In the genomic region with DNA sequence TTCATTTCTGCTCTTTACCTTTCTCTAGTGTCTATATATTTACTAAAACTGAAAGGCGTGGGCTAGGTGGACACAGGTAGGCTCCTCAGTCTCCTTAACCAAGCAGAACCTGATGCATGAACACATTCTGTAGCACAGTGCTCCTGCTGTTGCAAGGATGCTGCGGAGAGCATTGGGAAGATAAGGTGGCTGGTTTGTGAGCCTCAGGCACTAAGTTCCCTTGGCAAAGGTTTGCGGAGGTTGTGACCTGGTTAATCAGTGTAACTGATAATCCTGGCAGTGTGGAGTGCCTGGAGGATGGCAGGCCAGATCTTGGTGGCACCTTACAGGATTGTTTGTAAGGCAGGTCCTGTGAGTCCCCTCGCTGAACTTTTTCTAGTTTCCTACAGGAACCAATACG, we compare ENCODE assay signal across 13 mouse cellular contexts. TPM values are rescaled to one million over a fixed set of nuclear protein-coding genes. Genes with fewer than 3 reads are reported as not detected.
DNase-seq lines count a peak whose midpoint lies in the region; ATAC-seq and TF ChIP-seq lines count a peak whose summit lies in the region.
"Had no signal": no experiment of that assay in that cellular context is flagged by ENCODE, and none has a peak within 500 bp of the region (broad histone marks: within the 10 kb centered on the region; RNA-seq: fewer than 3 reads in every experiment).

No protein-coding gene starts in this region.

- peak overlapping the region; percentile 13; the same call in 1 of the 2 replicates for H3K4me2 ChIP-seq in hindbrain, embryonic 12.5 days (replicated peaks)
- peak overlapping the region; percentile 88 for H3K4me2 ChIP-seq in midbrain, embryonic 15.5 days

- no peak for TF ChIP-seq POLR2A in kidney, adult 2 months (IDR thresholded peaks at IDR 0.05; ENCODE audit: low read depth, low read length)

- peak; percentile 28 for DNase-seq in cerebellum, adult 9-11 months
- DNase-seq in cerebellum, postnatal 14 days: peak; percentile 15 to 26
- DNase-seq in lung, postnatal 10 days: no peak
- DNase-seq in layer of hippocampus, adult 18-20 months (ENCODE audit: low spot score in 2 of 2): no peak
- no peak for DNase-seq in kidney, adult 2 months
- DNase-seq: embryo, embryonic 11 days; heart, postnatal 14 days; kidney, postnatal 14 days; left cerebral cortex, postnatal 4 days; thymus, postnatal 14 days had no signal

- whole genome bisulfite sequencing in hindbrain, embryonic 12.5 days: 13% methylated on average over 5 of the region's 5 CpGs
- 4% methylated on average over 5 of the region's 5 CpGs for WGBS in midbrain, embryonic 15.5 days
- 11% methylated on average over 5 of the region's 5 CpGs for WGBS in kidney, adult 2 months

- no peak for ATAC-seq in hindbrain, embryonic 12.5 days (ENCODE audit: low FRiP score)
- ATAC-seq in midbrain, embryonic 15.5 days (replicated peaks): no peak

- H3K27ac ChIP-seq in hindbrain, embryonic 12.5 days: no peak overlapping the region
- peak overlapping the region; percentile 22; the same call in 1 of the 2 replicates for H3K27ac ChIP-seq in midbrain, embryonic 15.5 days
- H3K27ac ChIP-seq in kidney, adult 2 months (ENCODE audit: insufficient read depth, low read depth, low read length): no peak overlapping the region

- H3K9ac ChIP-seq in hindbrain, embryonic 12.5 days: no peak overlapping the region
- peak overlapping the region; percentile 32 for H3K9ac ChIP-seq in midbrain, embryonic 15.5 days

- peaks cover 8% of the 10 kb centered on the region; the same call in 1 of the 2 replicates for H3K4me1 ChIP-seq in hindbrain, embryonic 12.5 days
- peaks cover 8% of the 10 kb centered on the region; the same call in 1 of the 2 replicates for H3K4me1 ChIP-seq in midbrain, embryonic 15.5 days
- no peaks in the 10 kb centered on the region for H3K4me1 ChIP-seq in kidney, adult 2 months (ENCODE audit: control insufficient read depth, insufficient read depth, low read length)

- H3K9me3 ChIP-seq in hindbrain, embryonic 12.5 days (replicated peaks): no peaks in the 10 kb centered on the region
- H3K9me3 ChIP-seq in midbrain, embryonic 15.5 days: no peaks in the 10 kb centered on the region

- no peak for TF ChIP-seq CTCF in kidney, adult 2 months (conservative IDR thresholded peaks at IDR 0.05; ENCODE audit: insufficient read depth, insufficient read length, low read depth, low read length)

- H3K27me3 ChIP-seq in hindbrain, embryonic 12.5 days: peaks cover 38% of the 10 kb centered on the region
- H3K27me3 ChIP-seq in midbrain, embryonic 15.5 days (replicated peaks): peaks cover 10% of the 10 kb centered on the region
- no peaks in the 10 kb centered on the region for H3K27me3 ChIP-seq in kidney, adult 2 months (replicated peaks; ENCODE audit: control insufficient read depth, insufficient read depth, low read length)

- 0 out of 2 replicates have a peak overlapping the region, but pooled peaks have one; percentile 1 for H3K4me3 ChIP-seq in hindbrain, embryonic 12.5 days
- peak overlapping the region; percentile 64 for H3K4me3 ChIP-seq in midbrain, embryonic 15.5 days
- no peak overlapping the region for H3K4me3 ChIP-seq in kidney, adult 2 months (ENCODE audit: insufficient read depth, low read depth, low read length)

- H3K36me3 ChIP-seq in hindbrain, embryonic 12.5 days: no peaks in the 10 kb centered on the region
- no peaks in the 10 kb centered on the region for H3K36me3 ChIP-seq in midbrain, embryonic 15.5 days (replicated peaks)
- H3K36me3 ChIP-seq in kidney, adult 2 months (ENCODE audit: control insufficient read depth, insufficient read depth, low read length): no peaks in the 10 kb centered on the region

RNA-seq across cellular contexts. Expression of gene Cntn4, which starts 1.3 kb away (rescaled TPM):
- 3.4 and 4.8 TPM in 2 replicates for polyA plus RNA-seq in hindbrain, embryonic 12.5 days (2016; fragmentation: Nextera tagmentation; extraction: Ambion mirVana)
- polyA plus RNA-seq in midbrain, embryonic 15.5 days (2015; fragmentation: Nextera tagmentation; extraction: Ambion mirVana): 29.7 and 32.1 TPM in 2 replicates
- 10 to 100 TPM; 26.4 to 27.1 TPM for total RNA-seq in layer of hippocampus, adult 18-20 months (2021)
- not detected in 2 replicates for polyA plus RNA-seq in kidney, adult 2 months (2012; rRNA removed)
- total RNA-seq: heart, postnatal 14 days had no signal
- polyA plus RNA-seq: spleen, adult 2 months had no signal

Comparison
In these comparisons a context has a peak if more than half of its experiments do, and no peak if none do; other contexts are left out.
1. DNase-seq: peak in cerebellum, adult 9-11 months (single experiment) and cerebellum, postnatal 14 days (2 of 2); none in lung, postnatal 10 days (single experiment), layer of hippocampus, adult 18-20 months (0 of 2) and kidney, adult 2 months (single experiment).